Mouse (Mus musculus) small intestine, adult 2 months (tissue): ENCODE results near the gene Ric8a. TPM values are rescaled to one million over a fixed set of nuclear protein-coding genes. Genes with fewer than 3 reads are reported as not detected.

ENCODE experiments used
- H3K27ac ChIP-seq: fragments of 200-500 bp; 2 replicates; pipeline ENCODE4 v1.5.1; 2012; ENCODE audit warnings: low read depth, low read length, control low read depth, inconsistent platforms; ENCODE audit not compliant: insufficient read depth
- H3K27me3 ChIP-seq: fragments of 200-500 bp; 2 replicates; pipeline ENCODE4 v1.6.1; 2012; ENCODE audit warnings: mild to moderate bottlenecking, moderate library complexity, low read length, inconsistent platforms; ENCODE audit not compliant: control insufficient read depth, insufficient read depth
- H3K36me3 ChIP-seq: fragments of 200-500 bp; 2 replicates; pipeline ENCODE4 v1.6.1; 2012; ENCODE audit warnings: mild to moderate bottlenecking, low read length, control low read depth, inconsistent platforms; ENCODE audit not compliant: control insufficient read depth, insufficient read depth
- H3K4me1 ChIP-seq: fragments of 200-500 bp; 2 replicates; pipeline ENCODE4 v1.6.1; 2012; ENCODE audit warnings: low read length, inconsistent platforms, mixed read lengths; ENCODE audit not compliant: control insufficient read depth, insufficient read depth, insufficient read length
- H3K4me3 ChIP-seq: fragments of 200-500 bp; 2 replicates; pipeline ENCODE4 v1.5.1; 2012; ENCODE audit warnings: low read depth, mild to moderate bottlenecking, control low read depth, inconsistent platforms, low read length, moderate library complexity
- CTCF ChIP-seq: fragments of 200-500 bp; IDR thresholded peaks from 2 replicates; pipeline ENCODE4 v1.5.1; 2012; ENCODE audit warnings: low read depth, mild to moderate bottlenecking, control low read depth, inconsistent platforms, low read length, moderate library complexity, mixed read lengths; ENCODE audit not compliant: insufficient replicate concordance, insufficient read length; ENCODE audit errors: extremely low read depth
- POLR2A ChIP-seq: fragments of 200-500 bp; IDR thresholded peaks from 2 replicates; pipeline ENCODE4 v1.6.1; 2012; ENCODE audit warnings: low read depth, mild to moderate bottlenecking, control low read depth, inconsistent platforms, low read length, moderate library complexity
- WGBS: fragments of 180-500 bp; shearing (Covaris S2); methylation state at CpG from one replicate; pipeline ENCODE4 v1.1.7; 2018; 5-methylcytosine and 5-hydroxymethylcytosine counted together
- polyA plus RNA-seq: library from polyadenylated mRNA; depleted of rRNA; stranded (reverse); fragments of >200 nt; gene quantifications from 2 replicates; pipeline ENCODE4 v1.2.3, GENCODE M21; 2012; rRNA removed

Ric8a gene
- polyA plus RNA-seq, 1 experiment = 95.5 TPM

DNA sequence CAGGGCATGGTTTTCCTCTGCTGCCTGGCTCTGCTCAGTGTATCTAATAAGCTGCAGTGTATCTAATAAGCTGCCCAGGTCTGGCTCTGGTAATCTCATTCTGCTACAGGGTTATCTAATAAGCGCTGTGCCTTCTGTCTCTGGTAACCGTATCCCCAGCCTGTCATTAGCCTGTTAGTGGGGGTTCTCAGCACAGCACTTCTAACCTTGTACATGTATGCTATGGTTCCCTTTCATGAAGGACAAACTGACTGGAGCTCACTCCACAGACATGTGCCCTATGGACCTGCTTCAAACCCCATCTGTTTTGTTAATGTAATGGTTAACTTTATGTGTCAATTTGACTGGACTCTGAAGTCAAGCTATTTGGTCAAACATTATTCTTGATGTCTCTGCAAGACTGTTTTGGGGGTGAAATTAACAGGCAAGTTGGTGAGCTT, 48.9 kb downstream of the Ric8a start:
- no peaks in the 10 kb centered on the region for H3K36me3 ChIP-seq
- H3K4me3 ChIP-seq = no peak overlapping the region
- no peaks in the 10 kb centered on the region for H3K27me3 ChIP-seq
- TF ChIP-seq POLR2A = no peak
- no peak for TF ChIP-seq CTCF
- no peak overlapping the region for H3K27ac ChIP-seq
- H3K4me1 ChIP-seq = peaks cover 2% of the 10 kb centered on the region; the same call in 1 of the 2 replicates
- WGBS = 81% methylated on average over 2 of the region's 2 CpGs

DNA sequence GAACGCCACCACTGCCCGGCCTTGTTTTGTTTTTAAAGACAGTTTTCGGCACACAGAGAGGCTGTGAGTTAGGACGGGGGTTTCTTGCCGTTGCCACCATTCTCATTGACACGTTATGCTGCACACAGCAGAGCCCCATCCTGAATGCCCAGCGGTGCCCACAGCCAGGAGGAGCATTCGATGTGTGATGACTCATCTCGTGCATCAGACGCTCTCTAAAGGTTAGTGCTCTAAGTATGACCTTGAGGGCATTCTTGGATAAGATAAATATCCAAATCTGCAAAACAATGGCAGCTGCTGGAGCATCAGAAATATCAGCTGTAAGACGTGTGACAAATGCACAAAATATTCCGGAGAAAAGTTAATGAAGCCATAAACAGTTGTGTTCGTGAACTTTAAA, 50.4 kb downstream of the Ric8a start:
- no peak overlapping the region for H3K4me3 ChIP-seq
- TF ChIP-seq POLR2A (no peak), CTCF (no peak)
- H3K4me1 ChIP-seq = peaks cover 2% of the 10 kb centered on the region; the same call in 1 of the 2 replicates
- no peaks in the 10 kb centered on the region for H3K27me3 ChIP-seq
- WGBS = 79% methylated on average over 13 of the region's 13 CpGs
- H3K36me3 ChIP-seq = no peaks in the 10 kb centered on the region
- no peak overlapping the region for H3K27ac ChIP-seq

DNA sequence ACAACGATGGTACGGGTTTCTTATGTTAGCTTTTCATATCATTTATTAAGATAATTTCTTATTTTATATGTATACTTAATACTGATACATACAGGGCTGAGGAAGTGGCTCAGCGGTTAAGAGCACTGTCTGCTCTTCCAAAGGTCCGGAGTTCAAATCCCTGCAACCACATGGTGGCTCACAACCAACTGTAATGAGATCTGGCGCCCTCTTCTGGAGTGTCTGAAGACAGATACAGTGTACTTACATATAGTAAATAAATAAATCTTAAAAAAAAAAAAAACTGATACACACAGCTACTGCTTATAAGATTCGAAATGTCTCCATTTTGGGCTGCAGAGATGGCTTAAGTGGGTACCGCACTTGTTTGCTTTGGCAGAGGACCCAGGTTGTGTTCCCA, 50.9 kb downstream of the Ric8a start:
- TF ChIP-seq POLR2A (no peak), CTCF (no peak)
- H3K27me3 ChIP-seq = no peaks in the 10 kb centered on the region
- H3K27ac ChIP-seq = no peak overlapping the region

DNA sequence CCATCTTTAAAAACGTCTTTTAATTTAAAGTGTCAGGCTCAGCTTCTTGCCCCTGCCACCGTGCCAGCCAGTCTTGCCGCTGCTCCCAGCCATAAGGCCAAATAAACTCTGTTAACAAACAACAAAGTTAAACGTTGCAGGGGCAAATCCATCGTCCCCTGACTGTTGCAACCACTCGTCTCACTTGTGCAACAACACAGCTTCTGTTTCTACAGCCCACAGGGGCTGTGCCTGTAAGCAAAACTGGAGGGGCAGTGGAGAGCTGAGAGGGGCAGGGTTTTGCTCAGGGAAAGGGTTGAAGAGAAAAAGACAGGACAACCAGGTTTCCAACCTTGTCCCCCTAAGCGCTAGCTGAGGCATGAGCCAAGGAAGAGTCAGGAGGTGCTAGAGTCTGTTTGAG, 51.4 kb downstream of the Ric8a start:
- peaks cover 5% of the 10 kb centered on the region for H3K4me1 ChIP-seq
- no peaks in the 10 kb centered on the region for H3K36me3 ChIP-seq
- no peak overlapping the region for H3K27ac ChIP-seq
- TF ChIP-seq CTCF (no peak), POLR2A (no peak)
- H3K27me3 ChIP-seq = no peaks in the 10 kb centered on the region
- no peak overlapping the region for H3K4me3 ChIP-seq
- 49% methylated on average over 7 of the region's 7 CpGs for WGBS

More for the DNA sequence above, 50.9 kb downstream of the Ric8a start:
- peaks cover 5% of the 10 kb centered on the region for H3K4me1 ChIP-seq
- H3K36me3 ChIP-seq = no peaks in the 10 kb centered on the region
- no peak overlapping the region for H3K4me3 ChIP-seq
- 86% methylated on average over 7 of the region's 7 CpGs for WGBS

DNA sequence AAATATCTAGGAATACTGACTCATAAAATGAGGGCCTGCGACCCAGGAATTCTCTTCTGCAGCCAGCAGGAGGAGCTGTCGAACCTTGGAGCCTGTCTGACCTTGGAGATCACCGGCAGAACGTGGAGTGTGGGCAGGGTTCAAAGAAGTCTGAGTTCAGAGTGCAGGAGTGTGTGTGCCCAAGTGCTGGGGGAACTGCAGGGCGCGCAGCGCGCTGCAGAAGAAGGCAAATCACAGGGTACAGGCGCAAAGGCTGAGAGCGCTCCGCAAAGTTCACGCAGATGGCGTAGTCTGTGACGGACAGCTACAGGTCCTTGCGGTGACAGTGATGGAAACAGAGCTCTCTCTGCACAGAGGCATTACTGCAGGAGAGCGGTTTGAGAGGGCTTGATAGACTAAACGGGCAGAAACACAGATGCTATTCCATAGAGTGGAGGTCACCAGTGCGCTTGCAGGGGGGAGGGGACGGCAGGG, 51.9 kb downstream of the Ric8a start:
- peak overlapping the region; percentile 34 for H3K4me3 ChIP-seq
- under 1% methylated on average over 19 of the region's 19 CpGs for WGBS
- H3K27ac ChIP-seq = no peak overlapping the region
- peaks cover 5% of the 10 kb centered on the region for H3K4me1 ChIP-seq
- no peaks in the 10 kb centered on the region for H3K36me3 ChIP-seq
- TF ChIP-seq CTCF = peak; percentile 96
- TF ChIP-seq POLR2A = no peak
- no peaks in the 10 kb centered on the region for H3K27me3 ChIP-seq

DNA sequence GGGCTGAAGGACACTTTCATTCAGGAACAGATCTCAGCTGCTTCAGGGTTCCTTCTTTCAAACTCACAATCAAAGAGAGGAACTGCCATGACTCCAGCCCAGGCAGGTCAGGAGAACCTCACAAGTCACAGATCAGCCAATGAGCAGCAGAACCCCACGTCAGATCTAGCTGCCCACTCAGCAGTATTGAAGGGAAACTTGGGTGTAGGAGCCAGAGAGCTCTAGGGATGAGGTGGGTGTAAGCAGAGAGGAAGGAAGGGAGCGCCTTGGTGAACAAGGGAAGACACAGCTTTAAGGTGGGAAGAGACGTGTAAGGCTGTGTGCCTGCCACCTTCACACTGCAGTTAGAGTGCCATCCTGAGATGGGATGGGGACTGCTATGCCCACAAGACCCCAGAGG, 55.5 kb downstream of the Ric8a start:
- no peaks in the 10 kb centered on the region for H3K36me3 ChIP-seq
- peak overlapping the region; percentile 96 for H3K27ac ChIP-seq
- H3K27me3 ChIP-seq = no peaks in the 10 kb centered on the region
- TF ChIP-seq POLR2A (no peak), CTCF (no peak)
- peaks cover 26% of the 10 kb centered on the region for H3K4me1 ChIP-seq
- WGBS = 20% methylated on average over 3 of the region's 3 CpGs
- H3K4me3 ChIP-seq = no peak overlapping the region

DNA sequence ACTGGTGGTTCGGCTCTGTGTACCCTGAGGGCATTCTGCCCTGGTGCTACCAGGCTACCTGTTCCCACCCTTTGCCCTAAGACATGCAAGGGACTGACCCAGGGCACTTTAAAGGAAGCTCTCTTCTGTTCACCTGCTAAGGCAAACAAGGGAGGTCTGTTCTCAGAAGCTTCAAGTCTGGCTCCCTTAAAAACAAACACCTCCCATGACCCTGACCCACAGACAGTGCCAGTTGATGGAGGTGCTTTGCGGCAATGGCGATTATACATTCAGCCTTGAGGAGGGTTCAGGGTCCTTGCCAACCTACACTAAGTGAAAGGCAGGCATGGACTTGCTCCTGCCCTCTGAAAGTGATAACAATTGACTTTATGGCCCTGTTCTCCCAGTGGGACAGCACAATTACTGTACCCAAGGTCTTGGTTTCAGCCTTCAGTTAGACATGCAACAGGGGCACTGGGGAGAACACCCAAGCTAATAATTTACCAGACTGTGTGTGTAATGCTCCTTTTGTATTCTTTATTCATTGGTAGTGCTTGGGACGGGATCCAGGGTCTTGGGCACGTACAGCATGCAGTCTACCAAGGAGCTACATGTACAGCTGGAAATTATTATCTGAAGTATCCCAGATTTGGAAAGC, 56.2 kb downstream of the Ric8a start:
- Histone ChIP-seq H3K27me3 (no peaks in the 10 kb centered on the region), H3K36me3 (no peaks in the 10 kb centered on the region), H3K4me3 (no peak overlapping the region), H3K27ac (peak overlapping the region; percentile 96), H3K4me1 (peaks cover 26% of the 10 kb centered on the region)
- TF ChIP-seq POLR2A (0 out of 2 replicates have a peak, but pooled peaks have one; percentile 16), CTCF (no peak)
- 28% methylated on average over 5 of the region's 5 CpGs for WGBS

Other genes starting within 250 kb of the Ric8a start
- gene Olfr61, start 228.0 kb upstream of the Ric8a start, polyA plus RNA-seq = not detected in 2 replicates
- not detected in 2 replicates for gene Olfr53, start 210.5 kb upstream of the Ric8a start, polyA plus RNA-seq
- gene Olfr539, start 197.0 kb upstream of the Ric8a start, polyA plus RNA-seq = not detected in 2 replicates
- gene Olfr45, start 175.0 kb upstream of the Ric8a start, polyA plus RNA-seq = not detected in 2 replicates
- gene Olfr541, start 159.7 kb upstream of the Ric8a start, polyA plus RNA-seq = not detected in 2 replicates
- 0.09 and 0.13 TPM in 2 replicates for gene Cyp2e1, start 93.2 kb upstream of the Ric8a start, polyA plus RNA-seq
- gene Syce1, start 69.1 kb upstream of the Ric8a start, polyA plus RNA-seq = not detected in 2 replicates
- not detected in 2 replicates for gene Zfp941, start 34.8 kb upstream of the Ric8a start, polyA plus RNA-seq
- gene Urah, start 21.9 kb upstream of the Ric8a start, polyA plus RNA-seq = 36.7 and 37.3 TPM in 2 replicates
- not detected in 2 replicates for gene Scgb1c1, start 11.4 kb upstream of the Ric8a start, polyA plus RNA-seq
- gene Odf3, start 9.2 kb upstream of the Ric8a start, polyA plus RNA-seq = not detected in 2 replicates
- not detected in 2 replicates for gene Gm45785, start 626 bp upstream of the Ric8a start, polyA plus RNA-seq
- 10.4 and 17.1 TPM in 2 replicates for gene Bet1l, start 620 bp downstream of the Ric8a start, polyA plus RNA-seq
- gene Psmd13, start 25.0 kb downstream of the Ric8a start, polyA plus RNA-seq = 33.5 and 55.7 TPM in 2 replicates
- 13.6 and 20.4 TPM in 2 replicates for gene Sirt3, start 25.4 kb downstream of the Ric8a start, polyA plus RNA-seq
- gene Cox8b, start 43.5 kb downstream of the Ric8a start, polyA plus RNA-seq = 1.1 and 1.2 TPM in 2 replicates
- 45.0 and 110 TPM in 2 replicates for gene Nlrp6, start 63.9 kb downstream of the Ric8a start, polyA plus RNA-seq
- gene Pgghg, start 84.4 kb downstream of the Ric8a start, polyA plus RNA-seq = 10.8 and 15.1 TPM in 2 replicates
- gene Ifitm5, start 93.3 kb downstream of the Ric8a start, polyA plus RNA-seq = 0.56 and 0.87 TPM in 2 replicates
- 1.1 TPM in 1 of 2 replicates, not detected in the other for gene Gm45717, start 99.0 kb downstream of the Ric8a start, polyA plus RNA-seq
- gene Ifitm2, start 99.0 kb downstream of the Ric8a start, polyA plus RNA-seq = 263 and 363 TPM in 2 replicates
- gene Ifitm1, start 110.3 kb downstream of the Ric8a start, polyA plus RNA-seq = 107 and 120 TPM in 2 replicates
- 101 and 147 TPM in 2 replicates for gene Ifitm3, start 153.8 kb downstream of the Ric8a start, polyA plus RNA-seq
- gene Ifitm6, start 161.0 kb downstream of the Ric8a start, polyA plus RNA-seq = 2.5 and 3.1 TPM in 2 replicates
- gene Gm17387, start 172.2 kb downstream of the Ric8a start, polyA plus RNA-seq = not detected in 2 replicates
- 5.4 and 15.8 TPM in 2 replicates for gene B4galnt4, start 204.1 kb downstream of the Ric8a start, polyA plus RNA-seq
- gene Pkp3, start 221.3 kb downstream of the Ric8a start, polyA plus RNA-seq = 87.5 and 236 TPM in 2 replicates
- 19.8 and 38.3 TPM in 2 replicates for gene Sigirr, start 243.6 kb downstream of the Ric8a start, polyA plus RNA-seq